Mouse (Mus musculus): Measurements from ENCODE around the gene Gm2115. TPM values are rescaled to one million over a fixed set of nuclear protein-coding genes. Genes with fewer than 3 reads are reported as not detected.

Gene Gm2115
- total RNA-seq, 4 experiments from 2014 or later: 56.1 to 86.9 (median 68.5) TPM

Other genes starting within 250 kb of the Gm2115 start
- 100 to 1,000 TPM; 149 to 171 (median 168) TPM for gene Arnt2, start 118.8 kb upstream of the Gm2115 start, total RNA-seq (2022)
- gene Fah, start 77.8 kb downstream of the Gm2115 start, total RNA-seq (2022): 10 to 100 TPM; 23.1 to 29.5 (median 25.9) TPM
- gene Zfand6, start 161.0 kb downstream of the Gm2115 start, total RNA-seq (2022): 10 to 100 TPM; 64.0 to 93.3 (median 76.0) TPM